Mouse (Mus musculus) liver, embryonic 15.5 days (tissue): ENCODE data around the gene Best1. TPM values are rescaled to one million over a fixed set of nuclear protein-coding genes. Genes with fewer than 3 reads are reported as not detected.

Experiments
- ATAC-seq: fragments of 200-750 bp; cut with Nextera tagmentation; 2 replicates; pipeline ENCODE4 v1.8.0; 2017; ENCODE audit warnings: moderate number of reproducible peaks, mild to moderate bottlenecking, moderate library complexity; ENCODE audit not compliant: insufficient read depth
- H3K27ac ChIP-seq: fragments of 300-500 bp; sonication (generic); replicated peaks from 2 replicates; pipeline ENCODE4 v1.5.1; 2015; ENCODE audit warnings: mild to moderate bottlenecking, inconsistent platforms
- H3K27me3 ChIP-seq: fragments of 300-500 bp; sonication (generic); 2 replicates; pipeline ENCODE4 v1.6.1; 2015; ENCODE audit warnings: mild to moderate bottlenecking, inconsistent platforms
- H3K36me3 ChIP-seq: fragments of 300-500 bp; sonication (generic); replicated peaks from 2 replicates; pipeline ENCODE4 v1.6.1; 2015; ENCODE audit warnings: moderate library complexity, mild to moderate bottlenecking, inconsistent platforms
- H3K4me1 ChIP-seq: fragments of 300-500 bp; sonication (generic); replicated peaks from 2 replicates; pipeline ENCODE4 v1.6.1; 2015; ENCODE audit warnings: inconsistent platforms
- H3K4me2 ChIP-seq: fragments of 300-500 bp; sonication (generic); 2 replicates; pipeline ENCODE4 v1.6.1; 2015; ENCODE audit warnings: moderate library complexity, mild to moderate bottlenecking, inconsistent platforms
- H3K4me3 ChIP-seq: fragments of 300-500 bp; sonication (generic); replicated peaks from 2 replicates; pipeline ENCODE4 v1.5.1; 2015; ENCODE audit warnings: mild to moderate bottlenecking, inconsistent platforms
- H3K9ac ChIP-seq: fragments of 300-500 bp; sonication (generic); 2 replicates; pipeline ENCODE4 v1.6.1; 2015; ENCODE audit warnings: moderate library complexity, mild to moderate bottlenecking, inconsistent platforms
- H3K9me3 ChIP-seq: fragments of 300-500 bp; sonication (generic); replicated peaks from 2 replicates; pipeline ENCODE4 v1.6.1; 2016; ENCODE audit warnings: inconsistent platforms
- WGBS: fragments of 180-500 bp; shearing (Covaris S2); methylation state at CpG from one replicate; pipeline ENCODE4 v1.1.7; 2015; ENCODE audit warnings: mixed read lengths; ENCODE audit not compliant: insufficient replicate concordance; 5-methylcytosine and 5-hydroxymethylcytosine counted together
- polyA plus RNA-seq: library from polyadenylated mRNA; unstranded; fragments of >200 nt; fragmentation: Nextera tagmentation; extraction: Ambion mirVana; gene quantifications from 2 replicates; pipeline ENCODE4 v1.2.1, GENCODE M21; 2015

Gene Best1
- polyA plus RNA-seq, 1 experiment from 2014 or later, result 0.12 TPM

GRCm38 (mm10) chr19:10022414-10023303 lies 21.2 kb upstream of the Best1 start:
- peak overlapping the region; percentile 56 for H3K27ac ChIP-seq
- no peaks in the 10 kb centered on the region for H3K27me3 ChIP-seq
- H3K36me3 ChIP-seq, result peaks cover 94% of the 10 kb centered on the region
- H3K9me3 ChIP-seq, result no peaks in the 10 kb centered on the region
- WGBS, result 68% methylated on average over 5 of the region's 5 CpGs
- peak overlapping the region; percentile 4; the same call in 1 of the 2 replicates for H3K4me3 ChIP-seq
- 0 out of 2 replicates have a peak overlapping the region, but pooled peaks have one; percentile 13 for H3K9ac ChIP-seq
- H3K4me2 ChIP-seq, result peak overlapping the region; percentile 27; the same call in 1 of the 2 replicates
- ATAC-seq, result no peak
- peaks cover 85% of the 10 kb centered on the region for H3K4me1 ChIP-seq

- peaks cover 92% of the 10 kb centered on the region for H3K4me1 ChIP-seq
- H3K27ac ChIP-seq, result peak overlapping the region; percentile 56
- ATAC-seq, result no peak
- no peaks in the 10 kb centered on the region for H3K27me3 ChIP-seq
- 72% methylated on average over 2 of the region's 2 CpGs for WGBS
- 0 out of 2 replicates have a peak overlapping the region, but pooled peaks have one; percentile 37 for H3K9ac ChIP-seq
- peaks cover 91% of the 10 kb centered on the region for H3K36me3 ChIP-seq
- H3K4me2 ChIP-seq, result peak overlapping the region; percentile 36; the same call in 1 of the 2 replicates
- no peak overlapping the region for H3K4me3 ChIP-seq
- no peaks in the 10 kb centered on the region for H3K9me3 ChIP-seq
Observed at GRCm38 (mm10) chr19:10021981-10022380, 20.5 kb upstream of the Best1 start.

GRCm38 (mm10) chr19:10019214-10019760 lies 17.9 kb upstream of the Best1 start:
- WGBS, result 74% methylated on average over 4 of the region's 4 CpGs
- H3K4me2 ChIP-seq, result peak overlapping the region; percentile 97
- peak overlapping the region; percentile 86 for H3K9ac ChIP-seq
- H3K27me3 ChIP-seq, result no peaks in the 10 kb centered on the region
- H3K27ac ChIP-seq, result peak overlapping the region; percentile 98
- peak overlapping the region; percentile 71 for H3K4me3 ChIP-seq
- no peaks in the 10 kb centered on the region for H3K9me3 ChIP-seq
- no peak for ATAC-seq
- H3K4me1 ChIP-seq, result peaks cover 85% of the 10 kb centered on the region
- peaks cover 66% of the 10 kb centered on the region for H3K36me3 ChIP-seq

GRCm38 (mm10) chr19:10018527-10018818 lies 17.0 kb upstream of the Best1 start:
- WGBS, result 5% methylated on average over 3 of the region's 3 CpGs
- H3K27me3 ChIP-seq, result no peaks in the 10 kb centered on the region
- H3K27ac ChIP-seq, result peak overlapping the region; percentile 98
- H3K4me1 ChIP-seq, result peaks cover 85% of the 10 kb centered on the region
- H3K9me3 ChIP-seq, result no peaks in the 10 kb centered on the region
- H3K4me2 ChIP-seq, result peak overlapping the region; percentile 97
- H3K4me3 ChIP-seq, result peak overlapping the region; percentile 71
- no peak for ATAC-seq
- peak overlapping the region; percentile 86 for H3K9ac ChIP-seq
- peaks cover 58% of the 10 kb centered on the region for H3K36me3 ChIP-seq

GRCm38 (mm10) chr19:10017637-10018526 lies 16.4 kb upstream of the Best1 start:
- peak overlapping the region; percentile 97 for H3K4me2 ChIP-seq
- 6% methylated on average over 44 of the region's 44 CpGs for WGBS

GRCm38 (mm10) chr19:10016151-10016550 lies 14.7 kb upstream of the Best1 start:
- H3K4me3 ChIP-seq, result peak overlapping the region; percentile 71
- H3K4me1 ChIP-seq, result peaks cover 82% of the 10 kb centered on the region
- peak overlapping the region; percentile 86 for H3K9ac ChIP-seq
- no peaks in the 10 kb centered on the region for H3K9me3 ChIP-seq
- H3K27ac ChIP-seq, result peak overlapping the region; percentile 98
- 35% methylated on average over 4 of the region's 4 CpGs for WGBS
- H3K36me3 ChIP-seq, result peaks cover 35% of the 10 kb centered on the region
- H3K27me3 ChIP-seq, result no peaks in the 10 kb centered on the region
- peak; percentile 44 for ATAC-seq
- peak overlapping the region; percentile 97 for H3K4me2 ChIP-seq

More at GRCm38 (mm10) chr19:10017637-10018526, 16.4 kb upstream of the Best1 start:
- Histone ChIP-seq H3K4me1 (peaks cover 85% of the 10 kb centered on the region), H3K27me3 (no peaks in the 10 kb centered on the region), H3K9me3 (no peaks in the 10 kb centered on the region), H3K4me3 (peak overlapping the region; percentile 71), H3K36me3 (peaks cover 52% of the 10 kb centered on the region), H3K9ac (peak overlapping the region; percentile 86), H3K27ac (peak overlapping the region; percentile 98)
- peak; percentile 79 for ATAC-seq

- no peaks in the 10 kb centered on the region for H3K9me3 ChIP-seq
- H3K27ac ChIP-seq, result peak overlapping the region; percentile 98
- no peaks in the 10 kb centered on the region for H3K27me3 ChIP-seq
- peaks cover 28% of the 10 kb centered on the region for H3K36me3 ChIP-seq
- peak overlapping the region; percentile 86 for H3K9ac ChIP-seq
- no peak for ATAC-seq
- H3K4me2 ChIP-seq, result peak overlapping the region; percentile 97
- H3K4me3 ChIP-seq, result peak overlapping the region; percentile 71
- H3K4me1 ChIP-seq, result peaks cover 79% of the 10 kb centered on the region
- 23% methylated on average over 4 of the region's 4 CpGs for WGBS
Observed at GRCm38 (mm10) chr19:10015442-10015841, 14.0 kb upstream of the Best1 start.

GRCm38 (mm10) chr19:10014824-10015223 lies 13.4 kb upstream of the Best1 start:
- peak overlapping the region; percentile 97 for H3K4me2 ChIP-seq
- H3K27ac ChIP-seq, result peak overlapping the region; percentile 98
- H3K9ac ChIP-seq, result peak overlapping the region; percentile 86
- 16% methylated on average over 13 of the region's 13 CpGs for WGBS
- H3K4me1 ChIP-seq, result peaks cover 81% of the 10 kb centered on the region
- peak overlapping the region; percentile 71 for H3K4me3 ChIP-seq
- peaks cover 23% of the 10 kb centered on the region for H3K36me3 ChIP-seq
- peak; percentile 76 for ATAC-seq
- H3K27me3 ChIP-seq, result no peaks in the 10 kb centered on the region
- H3K9me3 ChIP-seq, result no peaks in the 10 kb centered on the region

- Histone ChIP-seq H3K27ac (peak overlapping the region; percentile 98), H3K4me2 (peak overlapping the region; percentile 97), H3K9ac (peak overlapping the region; percentile 86), H3K36me3 (peaks cover 14% of the 10 kb centered on the region), H3K9me3 (no peaks in the 10 kb centered on the region), H3K4me1 (peaks cover 76% of the 10 kb centered on the region), H3K4me3 (peak overlapping the region; percentile 71), H3K27me3 (0 out of 2 replicates have a peak, but pooled peaks cover 6% of the 10 kb centered on the region)
- ATAC-seq, result peak; percentile 32
- 16% methylated on average over 5 of the region's 5 CpGs for WGBS
Observed at GRCm38 (mm10) chr19:10013913-10014312, 12.5 kb upstream of the Best1 start.

- Histone ChIP-seq H3K4me2 (peak overlapping the region; percentile 97), H3K9ac (peak overlapping the region; percentile 86; the same call in 1 of the 2 replicates), H3K4me3 (peak overlapping the region; percentile 71; the same call in 1 of the 2 replicates), H3K36me3 (peaks cover 8% of the 10 kb centered on the region), H3K27me3 (0 out of 2 replicates have a peak, but pooled peaks cover 6% of the 10 kb centered on the region), H3K4me1 (peaks cover 70% of the 10 kb centered on the region), H3K27ac (peak overlapping the region; percentile 98), H3K9me3 (no peaks in the 10 kb centered on the region)
- WGBS, result 44% methylated on average over 3 of the region's 3 CpGs
- no peak for ATAC-seq
Observed at GRCm38 (mm10) chr19:10013348-10013747, 11.9 kb upstream of the Best1 start.
